Mouse (Mus musculus) MEL (cell line): ENCODE results near the gene Apobec3. TPM values are rescaled to one million over a fixed set of nuclear protein-coding genes. Genes with fewer than 3 reads are reported as not detected.

Source experiments
- DNase-seq: peaks from one replicate; pipeline ENCODE4 v3.0.0; 2011; ENCODE audit warnings: low read depth, low spot score
- H3K27ac ChIP-seq: 2 replicates; pipeline ENCODE4 v1.5.1; 2012; ENCODE audit warnings: low read depth, mild to moderate bottlenecking, control low read depth, low read length, moderate library complexity; ENCODE audit not compliant: control insufficient read depth
- H3K27me3 ChIP-seq, 2 experiments: fragments of 150-350 bp in 1 of 2; sonication (generic) in 1 of 2; 2 replicates each; pipeline ENCODE4 v1.6.1; 2012; ENCODE audit warnings: low read length in 2 of 2, mild to moderate bottlenecking in 2 of 2, improper control_type of control experiment in 1 of 2, moderate library complexity in 1 of 2; ENCODE audit not compliant: insufficient read depth in 2 of 2, control insufficient read depth in 1 of 2
- H3K36me3 ChIP-seq, 2 experiments: 2 replicates each; pipeline ENCODE4 v1.6.1; 2012 to 2014; ENCODE audit warnings: low read length in 2 of 2, improper control_type of control experiment in 1 of 2, inconsistent platforms in 1 of 2, mild to moderate bottlenecking in 1 of 2; ENCODE audit not compliant: insufficient read depth in 2 of 2, control insufficient read depth in 1 of 2
- H3K4me1 ChIP-seq, 2 experiments: fragments of 150-350 bp in 1 of 2; sonication (generic) in 1 of 2; 2 replicates each; pipeline ENCODE4 v1.6.1; 2012; ENCODE audit warnings: low read length in 2 of 2, improper control_type of control experiment in 1 of 2, mild to moderate bottlenecking in 1 of 2; ENCODE audit not compliant: insufficient read depth in 2 of 2, control insufficient read depth in 1 of 2
- H3K4me3 ChIP-seq, 2 experiments: fragments of 150-350 bp in 1 of 2; sonication (generic) in 1 of 2; 2 replicates each; pipeline ENCODE4 v1.5.1; 2012; ENCODE audit warnings: low read depth in 2 of 2, low read length in 2 of 2, mild to moderate bottlenecking in 2 of 2, moderate library complexity in 2 of 2, control low read depth in 1 of 2, improper control_type of control experiment in 1 of 2; ENCODE audit not compliant: control insufficient read depth in 1 of 2, insufficient read depth in 1 of 2
- H3K79me2 ChIP-seq: 2 replicates; pipeline ENCODE4 v1.6.1; 2012; ENCODE audit warnings: mild to moderate bottlenecking, low read length, moderate library complexity; ENCODE audit not compliant: control insufficient read depth, poor library complexity, insufficient read depth
- H3K9ac ChIP-seq: 2 replicates; pipeline ENCODE4 v1.6.1; 2012; ENCODE audit warnings: low read depth, mild to moderate bottlenecking, control low read depth, low read length, moderate library complexity; ENCODE audit not compliant: control insufficient read depth, poor library complexity, severe bottlenecking
- H3K9me3 ChIP-seq: fragments of 150-350 bp; sonication (generic); replicated peaks from 2 replicates; pipeline ENCODE4 v1.6.1; 2012; ENCODE audit warnings: mild to moderate bottlenecking, low read length, improper control_type of control experiment, moderate library complexity; ENCODE audit not compliant: insufficient read depth
- BHLHE40 ChIP-seq: IDR thresholded peaks from 2 replicates; pipeline ENCODE4 v1.6.1; 2012; ENCODE audit warnings: low read depth, mild to moderate bottlenecking, inconsistent platforms, low read length, improper control_type of control experiment, borderline replicate concordance
- CHD2 ChIP-seq: IDR thresholded peaks from 2 replicates; pipeline ENCODE4 v1.6.1; 2011; ENCODE audit warnings: low read length, improper control_type of control experiment
- CTCF ChIP-seq, 3 experiments: IDR thresholded peaks in 2 of 3; conservative IDR thresholded peaks in 1 of 3; 2 replicates each; pipeline ENCODE4 v1.5.1; 2011 to 2012; ENCODE audit warnings: low read length in 3 of 3, low read depth in 2 of 3, mild to moderate bottlenecking in 2 of 3, improper control_type of control experiment in 1 of 3, inconsistent platforms in 1 of 3, mixed read lengths in 1 of 3, moderate library complexity in 1 of 3; ENCODE audit not compliant: control insufficient read depth in 1 of 3, insufficient read depth in 1 of 3, poor library complexity in 1 of 3, severe bottlenecking in 1 of 3
- E2F4 ChIP-seq: IDR thresholded peaks from 2 replicates; pipeline ENCODE4 v1.6.1; 2011; ENCODE audit warnings: low read depth, low read length, improper control_type of control experiment, borderline replicate concordance
- EP300 ChIP-seq, 2 experiments: IDR thresholded peaks; 2 replicates each; pipeline ENCODE4 v1.6.1; 2011; ENCODE audit warnings: improper control_type of control experiment in 2 of 2, low read length in 2 of 2, low read depth in 1 of 2, mild to moderate bottlenecking in 1 of 2
- ETS1 ChIP-seq: IDR thresholded peaks from 2 replicates; pipeline ENCODE4 v1.6.1; 2012; ENCODE audit warnings: low read depth, mild to moderate bottlenecking, inconsistent platforms, low read length, improper control_type of control experiment, moderate library complexity
- HCFC1 ChIP-seq: IDR thresholded peaks from 2 replicates; pipeline ENCODE4 v1.6.1; 2012; ENCODE audit warnings: low read depth, mild to moderate bottlenecking, inconsistent platforms, low read length, improper control_type of control experiment, moderate library complexity
- JUND ChIP-seq: IDR thresholded peaks from 2 replicates; pipeline ENCODE4 v1.6.1; 2011; ENCODE audit warnings: low read depth, mild to moderate bottlenecking, improper control_type of control experiment, low read length
- MAZ ChIP-seq: IDR thresholded peaks from 2 replicates; pipeline ENCODE4 v1.6.1; 2012; ENCODE audit warnings: low read depth, mild to moderate bottlenecking, inconsistent platforms, low read length, improper control_type of control experiment
- MEF2A ChIP-seq: IDR thresholded peaks from 2 replicates; pipeline ENCODE4 v1.6.1; 2014; ENCODE audit warnings: low read depth, mild to moderate bottlenecking, inconsistent platforms, low read length, improper control_type of control experiment; ENCODE audit not compliant: poor library complexity, insufficient replicate concordance, severe bottlenecking; ENCODE audit errors: extremely low read depth
- MXI1 ChIP-seq: IDR thresholded peaks from 2 replicates; pipeline ENCODE4 v1.6.1; 2011; ENCODE audit warnings: mild to moderate bottlenecking, low read depth, low read length, improper control_type of control experiment
- NRF1 ChIP-seq: IDR thresholded peaks from 2 replicates; pipeline ENCODE4 v1.6.1; 2014; ENCODE audit warnings: low read depth, mild to moderate bottlenecking, inconsistent platforms, low read length, improper control_type of control experiment, moderate library complexity; ENCODE audit not compliant: poor library complexity, insufficient read depth, severe bottlenecking
- POLR2A ChIP-seq, 2 experiments: IDR thresholded peaks; 2 replicates each; pipeline ENCODE4 v1.6.1; 2011 to 2012; ENCODE audit warnings: low read length in 2 of 2, mild to moderate bottlenecking in 2 of 2, control low read depth in 1 of 2, improper control_type of control experiment in 1 of 2, low read depth in 1 of 2, moderate library complexity in 1 of 2; ENCODE audit not compliant: control insufficient read depth in 1 of 2, insufficient read depth in 1 of 2, poor library complexity in 1 of 2
- POLR2AphosphoS2 ChIP-seq: IDR thresholded peaks from 2 replicates; pipeline ENCODE4 v1.6.1; 2011; ENCODE audit warnings: low read length, improper control_type of control experiment
- POLR2AphosphoS5 ChIP-seq: IDR thresholded peaks from 2 replicates; pipeline ENCODE4 v1.6.1; 2012; ENCODE audit warnings: low read depth, borderline replicate concordance, mild to moderate bottlenecking, inconsistent platforms, low read length, moderate library complexity, mixed read lengths
- SIN3A ChIP-seq: IDR thresholded peaks from 2 replicates; pipeline ENCODE4 v1.6.1; 2012; ENCODE audit warnings: low read length, improper control_type of control experiment, inconsistent platforms
- SMC3 ChIP-seq: IDR thresholded peaks from 2 replicates; pipeline ENCODE4 v1.6.1; 2011; ENCODE audit warnings: low read depth, low read length, improper control_type of control experiment
- UBTF ChIP-seq: IDR thresholded peaks from 2 replicates; pipeline ENCODE4 v1.6.1; 2012; ENCODE audit warnings: low read depth, mild to moderate bottlenecking, inconsistent platforms, low read length, improper control_type of control experiment, moderate library complexity, borderline replicate concordance; ENCODE audit not compliant: insufficient read depth
- USF2 ChIP-seq, 2 experiments: IDR thresholded peaks; 2 replicates each; pipeline ENCODE4 v1.6.1; 2011 to 2012; ENCODE audit warnings: improper control_type of control experiment in 2 of 2, low read length in 2 of 2, borderline replicate concordance in 1 of 2, inconsistent platforms in 1 of 2, low read depth in 1 of 2, mild to moderate bottlenecking in 1 of 2; ENCODE audit not compliant: insufficient read depth in 1 of 2
- ZC3H11A ChIP-seq: IDR thresholded peaks from 2 replicates; pipeline ENCODE4 v1.6.1; 2012; ENCODE audit warnings: low read depth, mild to moderate bottlenecking, inconsistent platforms, low read length, improper control_type of control experiment
- ZKSCAN1 ChIP-seq: IDR thresholded peaks from 2 replicates; pipeline ENCODE4 v1.6.1; 2012; ENCODE audit warnings: low read depth, mild to moderate bottlenecking, inconsistent platforms, low read length, improper control_type of control experiment, moderate library complexity
- ZMIZ1 ChIP-seq: IDR thresholded peaks from 2 replicates; pipeline ENCODE4 v1.6.1; 2012; ENCODE audit warnings: low read depth, mild to moderate bottlenecking, inconsistent platforms, low read length, improper control_type of control experiment, moderate library complexity
- polyA plus RNA-seq, 2 experiments: library from polyadenylated mRNA; stranded (reverse) in 1 of 2; unstranded in 1 of 2; fragments of >175 nt in 1 of 2; fragments of >200 nt in 1 of 2; gene quantifications; 2 replicates each; pipeline versions ENCODE4 v1.2.1 to v1.2.4; 2012; ENCODE audit warnings: low replicate concordance in 2 of 2, low read depth in 1 of 2; ENCODE audit not compliant: insufficient read length in 2 of 2, insufficient read depth in 1 of 2, missing spikeins in 1 of 2
- total RNA-seq: library from RNA; depleted of rRNA; stranded (reverse); fragments of 300-350 nt; gene quantifications from 2 replicates; pipeline ENCODE4 v1.2.3, GENCODE M21; 2012

Apobec3 gene
- total and polyA plus RNA-seq, 3 experiments = 22.2 to 38.6 TPM; not detected in 1

- no peaks in the 10 kb centered on the region for H3K27me3 ChIP-seq
- no peak overlapping the region for H3K9ac ChIP-seq
- no peaks in the 10 kb centered on the region for H3K9me3 ChIP-seq
- H3K27ac ChIP-seq = no peak overlapping the region
- no peak for DNase-seq
- TF ChIP-seq CHD2 (no peak), JUND (no peak)
- H3K79me2 ChIP-seq = no peaks in the 10 kb centered on the region; the same call in 1 of the 2 replicates
- H3K36me3 ChIP-seq = peaks cover 0 to 7% of the 10 kb centered on the region in 2 experiments; a peak in 1 of 4 replicates
- no peak overlapping the region for H3K4me3 ChIP-seq
- H3K4me1 ChIP-seq = peaks cover 3 to 13% of the 10 kb centered on the region in 2 experiments; a peak in 3 of 4 replicates
Observed at GRCm38 (mm10) chr15:79880477-79880876, 11.0 kb upstream of the Apobec3 start.

- Histone ChIP-seq H3K9ac (no peak overlapping the region), H3K4me1 (peaks cover 3 to 13% of the 10 kb centered on the region in 2 experiments; a peak in 3 of 4 replicates), H3K36me3 (peaks cover 0 to 7% of the 10 kb centered on the region in 2 experiments; a peak in 1 of 4 replicates), H3K9me3 (no peaks in the 10 kb centered on the region), H3K4me3 (no peak overlapping the region), H3K27ac (no peak overlapping the region), H3K27me3 (no peaks in the 10 kb centered on the region), H3K79me2 (no peaks in the 10 kb centered on the region; the same call in 1 of the 2 replicates)
- no peak for DNase-seq
- TF ChIP-seq POLR2AphosphoS5 = no peak
Observed at GRCm38 (mm10) chr15:79882623-79883267, 8.7 kb upstream of the Apobec3 start.

- Histone ChIP-seq H3K4me3 (peak overlapping the region; percentile 59 to 87), H3K27me3 (no peaks in the 10 kb centered on the region), H3K9ac (peak overlapping the region; percentile 87), H3K4me1 (peaks cover 3 to 10% of the 10 kb centered on the region in 2 experiments; a peak in 3 of 4 replicates), H3K27ac (peak overlapping the region; percentile 38; the same call in 1 of the 2 replicates), H3K36me3 (peaks cover 0 to 2% of the 10 kb centered on the region in 2 experiments; a peak in 1 of 4 replicates), H3K9me3 (no peaks in the 10 kb centered on the region), H3K79me2 (no peaks in the 10 kb centered on the region; the same call in 1 of the 2 replicates)
- DNase-seq = peak; percentile 87
- TF ChIP-seq ETS1 (no peak), CTCF (IDR thresholded peaks at IDR 0.05 in 2 of 3, conservative IDR thresholded peaks at IDR 0.05 in 1 of 3; ENCODE audit: control insufficient read depth in 1 of 3, insufficient read depth in 1 of 3, low read depth in 2 of 3, low read length in 3 of 3, poor library complexity in 1 of 3, severe bottlenecking in 1 of 3) (peak; percentile 56 to 92 (median 76)), POLR2AphosphoS5 (no peak), BHLHE40 (no peak), UBTF (no peak), MXI1 (peak; percentile 57; the same call in 1 of the 2 replicates), POLR2A (IDR thresholded peaks at IDR 0.05; ENCODE audit: control insufficient read depth in 1 of 2, insufficient read depth in 1 of 2, low read depth in 1 of 2, low read length in 2 of 2, poor library complexity in 1 of 2) (peak; percentile 47 to 80; a peak in 3 of 4 replicates), SIN3A (no peak; the same call in 1 of the 2 replicates), USF2 (IDR thresholded peaks at IDR 0.05; ENCODE audit: borderline replicate concordance in 1 of 2, insufficient read depth in 1 of 2, low read depth in 1 of 2, low read length in 2 of 2) (no peak), SMC3 (peak; percentile 55), JUND (no peak), HCFC1 (peak; percentile 46; the same call in 1 of the 2 replicates), ZC3H11A (0 out of 2 replicates have a peak, but pooled peaks have one; percentile 24), ZMIZ1 (peak; percentile 56; the same call in 1 of the 2 replicates), POLR2AphosphoS2 (no peak), EP300 (IDR thresholded peaks at IDR 0.05; ENCODE audit: low read depth in 1 of 2, low read length in 2 of 2) (no peak), E2F4 (no peak), MAZ (no peak), ZKSCAN1 (no peak), MEF2A (no peak), NRF1 (peak; percentile 79)
Observed at GRCm38 (mm10) chr15:79883352-79883822, 8.1 kb upstream of the Apobec3 start.
